Mouse (Mus musculus) bone marrow macrophage, adult 2 months (primary cell): ENCODE measurements around the gene Nav2.

ENCODE experiments used
- CTCF ChIP-seq: IDR thresholded peaks from 2 replicates; pipeline ENCODE4 v1.5.1; 2012; ENCODE audit warnings: low read depth, mild to moderate bottlenecking, low read length, moderate library complexity
- POLR2A ChIP-seq: IDR thresholded peaks from 2 replicates; pipeline ENCODE4 v1.6.1; 2012; ENCODE audit warnings: mild to moderate bottlenecking, low read depth, low read length, borderline replicate concordance

GRCm38 (mm10) chr7:49252902-49253301, 344.4 kb downstream of the Nav2 start:
- TF ChIP-seq CTCF: no peak
- TF ChIP-seq POLR2A: no peak
